Mouse (Mus musculus): Measurements from ENCODE around the gene Smtnl2. TPM values are rescaled to one million over a fixed set of nuclear protein-coding genes. Genes with fewer than 3 reads are reported as not detected.

The Smtnl2 gene
- polyA plus RNA-seq, 1 experiment from 2014 or later: 56.1 TPM

GRCm38 (mm10) chr11:72363523-72364240, 47.8 kb downstream of the Smtnl2 start:
- WGBS: 71% methylated on average over 8 of the region's 8 CpGs
- no peak for ATAC-seq (ENCODE audit: low FRiP score, low TSS enrichment)
- H3K36me3 ChIP-seq (ENCODE audit: control insufficient read depth, insufficient read depth, low read length): no peaks in the 10 kb centered on the region
- H3K27ac ChIP-seq (ENCODE audit: low read depth, low read length): no peak overlapping the region
- H3K4me3 ChIP-seq (ENCODE audit: low read length): no peak overlapping the region
- no peaks in the 10 kb centered on the region for H3K27me3 ChIP-seq (ENCODE audit: control insufficient read depth, insufficient read depth, low read length)
- no peaks in the 10 kb centered on the region for H3K9me3 ChIP-seq (ENCODE audit: control insufficient read depth, low read length)
- H3K9ac ChIP-seq (ENCODE audit: low read depth, low read length): no peak overlapping the region
- no peak overlapping the region for H3K4me2 ChIP-seq (replicated peaks; ENCODE audit: low read depth, low read length)
- no peaks in the 10 kb centered on the region for H3K4me1 ChIP-seq (ENCODE audit: control insufficient read depth, insufficient read depth, low read length)

GRCm38 (mm10) chr11:72362347-72362741, 49.2 kb downstream of the Smtnl2 start, which contains the start of gene Tekt1:
Gene Tekt1, minus strand, starts transcription at chr11:72362442.
- Histone ChIP-seq H3K27ac (ENCODE audit: low read depth, low read length) (no peak within 1 kb of the TSS), H3K4me2 (replicated peaks; ENCODE audit: low read depth, low read length) (peak within 1 kb of the TSS; percentile 73), H3K36me3 (ENCODE audit: control insufficient read depth, insufficient read depth, low read length) (no peaks in the 10 kb centered on the region), H3K4me3 (ENCODE audit: low read length) (peak within 1 kb of the TSS; percentile 48), H3K9ac (ENCODE audit: low read depth, low read length) (peak within 1 kb of the TSS; percentile 60), H3K4me1 (ENCODE audit: control insufficient read depth, insufficient read depth, low read length) (no peaks in the 10 kb centered on the region), H3K9me3 (ENCODE audit: control insufficient read depth, low read length) (no peaks in the 10 kb centered on the region), H3K27me3 (ENCODE audit: control insufficient read depth, insufficient read depth, low read length) (no peaks in the 10 kb centered on the region)
- no peak for ATAC-seq (ENCODE audit: low FRiP score, low TSS enrichment)
- 34% methylated on average over 10 of the region's 10 CpGs for WGBS

GRCm38 (mm10) chr11:72361385-72362346, 49.8 kb downstream of the Smtnl2 start:
- WGBS: 8% methylated on average over 42 of the region's 42 CpGs
- H3K4me1 ChIP-seq (ENCODE audit: control insufficient read depth, insufficient read depth, low read length): no peaks in the 10 kb centered on the region
- peak; percentile 91 for ATAC-seq (ENCODE audit: low FRiP score, low TSS enrichment)

GRCm38 (mm10) chr11:72354971-72355728, 56.4 kb downstream of the Smtnl2 start:
- Histone ChIP-seq H3K4me1 (ENCODE audit: control insufficient read depth, insufficient read depth, low read length) (0 out of 2 replicates have a peak, but pooled peaks cover 3% of the 10 kb centered on the region), H3K27me3 (ENCODE audit: control insufficient read depth, insufficient read depth, low read length) (no peaks in the 10 kb centered on the region), H3K27ac (ENCODE audit: low read depth, low read length) (no peak overlapping the region), H3K9ac (ENCODE audit: low read depth, low read length) (no peak overlapping the region), H3K4me2 (replicated peaks; ENCODE audit: low read depth, low read length) (peak overlapping the region; percentile 27), H3K36me3 (ENCODE audit: control insufficient read depth, insufficient read depth, low read length) (no peaks in the 10 kb centered on the region), H3K4me3 (ENCODE audit: low read length) (no peak overlapping the region), H3K9me3 (ENCODE audit: control insufficient read depth, low read length) (no peaks in the 10 kb centered on the region)
- peak; percentile 69; the same call in 1 of the 2 replicates for ATAC-seq (ENCODE audit: low FRiP score, low TSS enrichment)
- 25% methylated on average over 20 of the region's 20 CpGs for whole genome bisulfite sequencing

More at GRCm38 (mm10) chr11:72361385-72362346, 49.8 kb downstream of the Smtnl2 start:
- Histone ChIP-seq H3K36me3 (ENCODE audit: control insufficient read depth, insufficient read depth, low read length) (no peaks in the 10 kb centered on the region), H3K4me2 (replicated peaks; ENCODE audit: low read depth, low read length) (peak overlapping the region; percentile 73), H3K27ac (ENCODE audit: low read depth, low read length) (no peak overlapping the region), H3K9me3 (ENCODE audit: control insufficient read depth, low read length) (no peaks in the 10 kb centered on the region), H3K9ac (ENCODE audit: low read depth, low read length) (peak overlapping the region; percentile 60), H3K4me3 (ENCODE audit: low read length) (peak overlapping the region; percentile 48), H3K27me3 (ENCODE audit: control insufficient read depth, insufficient read depth, low read length) (no peaks in the 10 kb centered on the region)

- Histone ChIP-seq H3K4me1 (ENCODE audit: control insufficient read depth, insufficient read depth, low read length) (0 out of 2 replicates have a peak, but pooled peaks cover 3% of the 10 kb centered on the region), H3K4me2 (replicated peaks; ENCODE audit: low read depth, low read length) (no peak overlapping the region), H3K27ac (ENCODE audit: low read depth, low read length) (no peak overlapping the region), H3K4me3 (ENCODE audit: low read length) (no peak overlapping the region), H3K9ac (ENCODE audit: low read depth, low read length) (no peak overlapping the region), H3K27me3 (ENCODE audit: control insufficient read depth, insufficient read depth, low read length) (no peaks in the 10 kb centered on the region), H3K9me3 (ENCODE audit: control insufficient read depth, low read length) (no peaks in the 10 kb centered on the region), H3K36me3 (ENCODE audit: control insufficient read depth, insufficient read depth, low read length) (no peaks in the 10 kb centered on the region)
- 76% methylated on average over 3 of the region's 3 CpGs for WGBS
- no peak for ATAC-seq (ENCODE audit: low FRiP score, low TSS enrichment)
Observed at GRCm38 (mm10) chr11:72353186-72353585, 58.3 kb downstream of the Smtnl2 start.

GRCm38 (mm10) chr11:72352272-72352671, 59.2 kb downstream of the Smtnl2 start:
- Histone ChIP-seq H3K27ac (ENCODE audit: low read depth, low read length) (no peak overlapping the region), H3K4me3 (ENCODE audit: low read length) (no peak overlapping the region), H3K9me3 (ENCODE audit: control insufficient read depth, low read length) (no peaks in the 10 kb centered on the region), H3K4me1 (ENCODE audit: control insufficient read depth, insufficient read depth, low read length) (0 out of 2 replicates have a peak, but pooled peaks cover 3% of the 10 kb centered on the region), H3K36me3 (ENCODE audit: control insufficient read depth, insufficient read depth, low read length) (no peaks in the 10 kb centered on the region), H3K4me2 (replicated peaks; ENCODE audit: low read depth, low read length) (no peak overlapping the region), H3K27me3 (ENCODE audit: control insufficient read depth, insufficient read depth, low read length) (no peaks in the 10 kb centered on the region), H3K9ac (ENCODE audit: low read depth, low read length) (no peak overlapping the region)
- WGBS: 64% methylated on average over 1 of the region's 1 CpGs
- ATAC-seq (ENCODE audit: low FRiP score, low TSS enrichment): no peak

- ATAC-seq (ENCODE audit: low FRiP score, low TSS enrichment): no peak
- Histone ChIP-seq H3K4me1 (ENCODE audit: control insufficient read depth, insufficient read depth, low read length) (no peaks in the 10 kb centered on the region), H3K9me3 (ENCODE audit: control insufficient read depth, low read length) (no peaks in the 10 kb centered on the region), H3K36me3 (ENCODE audit: control insufficient read depth, insufficient read depth, low read length) (no peaks in the 10 kb centered on the region), H3K27me3 (ENCODE audit: control insufficient read depth, insufficient read depth, low read length) (no peaks in the 10 kb centered on the region), H3K4me3 (ENCODE audit: low read length) (no peak overlapping the region), H3K27ac (ENCODE audit: low read depth, low read length) (no peak overlapping the region), H3K4me2 (replicated peaks; ENCODE audit: low read depth, low read length) (no peak overlapping the region), H3K9ac (ENCODE audit: low read depth, low read length) (no peak overlapping the region)
- 65% methylated on average over 4 of the region's 4 CpGs for WGBS
Observed at GRCm38 (mm10) chr11:72349652-72350051, 61.9 kb downstream of the Smtnl2 start.

- WGBS: 51% methylated on average over 8 of the region's 8 CpGs
- Histone ChIP-seq H3K27ac (ENCODE audit: low read depth, low read length) (no peak overlapping the region), H3K4me2 (replicated peaks; ENCODE audit: low read depth, low read length) (no peak overlapping the region), H3K36me3 (ENCODE audit: control insufficient read depth, insufficient read depth, low read length) (no peaks in the 10 kb centered on the region), H3K4me3 (ENCODE audit: low read length) (no peak overlapping the region), H3K4me1 (ENCODE audit: control insufficient read depth, insufficient read depth, low read length) (no peaks in the 10 kb centered on the region), H3K9me3 (ENCODE audit: control insufficient read depth, low read length) (no peaks in the 10 kb centered on the region), H3K27me3 (ENCODE audit: control insufficient read depth, insufficient read depth, low read length) (no peaks in the 10 kb centered on the region), H3K9ac (ENCODE audit: low read depth, low read length) (no peak overlapping the region)
- no peak for ATAC-seq (ENCODE audit: low FRiP score, low TSS enrichment)
Observed at GRCm38 (mm10) chr11:72349016-72349415, 62.5 kb downstream of the Smtnl2 start.
